Mouse (Mus musculus) limb, embryonic 14.5 days (tissue): ENCODE measurements around the gene Elf3. TPM values are rescaled to one million over a fixed set of nuclear protein-coding genes. Genes with fewer than 3 reads are reported as not detected.
"Not testable (repeated sequence)": the region's sequence is repeated elsewhere in the genome, so short reads cannot be mapped to it uniquely, and the experiment has no call there.

Experiments used
- ATAC-seq: fragments of 200-750 bp; cut with Nextera tagmentation; 2 replicates; pipeline ENCODE4 v1.8.0; 2017; ENCODE audit warnings: low read depth, moderate number of reproducible peaks, moderate TSS enrichment; ENCODE audit not compliant: low FRiP score
- DNase-seq: peaks from one replicate; pipeline ENCODE4 v3.0.0-alpha.2; 2015; ENCODE audit warnings: low spot score
- H3K27ac ChIP-seq: fragments of 300-500 bp; sonication (generic); replicated peaks from 2 replicates; pipeline ENCODE4 v1.5.1; 2014; ENCODE audit warnings: low read depth, mild to moderate bottlenecking, low read length, moderate library complexity, mixed read lengths
- H3K27me3 ChIP-seq: fragments of 300-500 bp; sonication (generic); 2 replicates; pipeline ENCODE4 v1.6.1; 2014; ENCODE audit warnings: low read length, mixed read lengths; ENCODE audit not compliant: control insufficient read depth, insufficient read depth
- H3K36me3 ChIP-seq: fragments of 300-500 bp; sonication (generic); 2 replicates; pipeline ENCODE4 v1.6.1; 2014; ENCODE audit warnings: mild to moderate bottlenecking, low read length, moderate library complexity, mixed read lengths; ENCODE audit not compliant: control insufficient read depth, insufficient read depth
- H3K4me1 ChIP-seq: fragments of 300-500 bp; sonication (generic); 2 replicates; pipeline ENCODE4 v1.6.1; 2014; ENCODE audit warnings: antibody characterized with exemption, low read length, mixed read lengths; ENCODE audit not compliant: control insufficient read depth, insufficient read depth
- H3K4me2 ChIP-seq: fragments of 300-500 bp; sonication (generic); replicated peaks from 2 replicates; pipeline ENCODE4 v1.6.1; 2014; ENCODE audit warnings: low read depth, mild to moderate bottlenecking, low read length, moderate library complexity; ENCODE audit not compliant: severe bottlenecking
- H3K4me3 ChIP-seq: fragments of 300-500 bp; sonication (generic); replicated peaks from 2 replicates; pipeline ENCODE4 v1.5.1; 2014; ENCODE audit warnings: low read length
- H3K9ac ChIP-seq: fragments of 300-500 bp; sonication (generic); 2 replicates; pipeline ENCODE4 v1.6.1; 2014; ENCODE audit warnings: mild to moderate bottlenecking, low read depth, low read length, moderate library complexity; ENCODE audit not compliant: severe bottlenecking
- H3K9me3 ChIP-seq: fragments of 300-500 bp; sonication (generic); 2 replicates; pipeline ENCODE4 v1.6.1; 2016; ENCODE audit warnings: low read length; ENCODE audit not compliant: control insufficient read depth
- POLR2A ChIP-seq: fragments of 200-500 bp; IDR thresholded peaks from 2 replicates; pipeline ENCODE4 v1.8.0; 2012; ENCODE audit warnings: inconsistent platforms, mild to moderate bottlenecking, moderate library complexity, borderline replicate concordance; ENCODE audit not compliant: insufficient read depth, insufficient read length; ENCODE audit errors: extremely low read depth
- WGBS: fragments of 180-500 bp; shearing (Covaris S2); extraction: QIAGEN DNeasy Blood & Tissue Kit; methylation state at CpG from one replicate; pipeline ENCODE4 v1.1.7; 2014; 5-methylcytosine and 5-hydroxymethylcytosine counted together
- polyA plus RNA-seq, 2 experiments: library from polyadenylated mRNA; depleted of rRNA in 1 of 2; stranded (reverse) in 1 of 2; unstranded in 1 of 2; fragments of >200 nt; fragmentation: Nextera tagmentation in 1 of 2; extraction: Ambion mirVana in 1 of 2; gene quantifications; 2 replicates each; pipeline versions ENCODE4 v1.2.1 to v1.2.3; 2012 to 2014

Gene Elf3
- polyA plus RNA-seq, 2 experiments = 2.8 to 6.4 TPM

GRCm38 (mm10) chr1:135237131-135237851 is 21.1 kb downstream of the Elf3 start:
- 72% methylated on average over 12 of the region's 12 CpGs for WGBS
- TF ChIP-seq POLR2A = no peak
- ATAC-seq = no peak

DNA sequence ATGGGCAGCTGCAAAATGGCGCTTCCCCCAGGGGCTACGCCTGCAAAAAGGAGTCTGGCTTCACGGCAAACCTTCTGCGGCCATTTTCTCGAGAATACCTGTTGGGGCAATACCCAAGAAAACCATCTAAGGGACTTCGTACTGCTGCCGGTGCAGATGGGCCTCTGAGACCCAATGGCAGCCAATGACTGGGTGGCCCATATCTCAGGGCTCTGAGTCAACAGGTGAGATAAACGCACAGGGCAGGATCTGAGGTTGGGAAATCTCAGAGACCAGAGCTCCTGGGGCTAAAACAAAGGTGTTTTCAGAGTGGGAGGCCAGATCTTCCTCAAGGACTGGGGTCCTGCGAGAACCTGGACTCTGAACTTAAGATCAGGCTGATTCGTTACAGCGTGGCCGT is 23.6 kb downstream of the Elf3 start:
- no peak overlapping the region for H3K27ac ChIP-seq
- H3K36me3 ChIP-seq = no peaks in the 10 kb centered on the region
- H3K9me3 ChIP-seq = no peaks in the 10 kb centered on the region
- H3K27me3 ChIP-seq = no peaks in the 10 kb centered on the region
- H3K9ac ChIP-seq = no peak overlapping the region
- H3K4me2 ChIP-seq = no peak overlapping the region
- no peak overlapping the region for H3K4me3 ChIP-seq
- no peak for ATAC-seq
- TF ChIP-seq POLR2A = no peak
- no peak for DNase-seq
- WGBS = 88% methylated on average over 12 of the region's 12 CpGs
- no peaks in the 10 kb centered on the region for H3K4me1 ChIP-seq

More at GRCm38 (mm10) chr1:135237131-135237851, 21.1 kb downstream of the Elf3 start:
- Histone ChIP-seq H3K4me1 (no peaks in the 10 kb centered on the region), H3K9me3 (no peaks in the 10 kb centered on the region), H3K36me3 (no peaks in the 10 kb centered on the region), H3K4me3 (no peak overlapping the region), H3K27ac (no peak overlapping the region), H3K9ac (no peak overlapping the region), H3K4me2 (no peak overlapping the region), H3K27me3 (no peaks in the 10 kb centered on the region)
- no peak for DNase-seq

- Histone ChIP-seq H3K36me3 (no peaks in the 10 kb centered on the region), H3K4me2 (no peak overlapping the region), H3K4me1 (no peaks in the 10 kb centered on the region), H3K9ac (no peak overlapping the region), H3K4me3 (no peak overlapping the region), H3K27ac (no peak overlapping the region), H3K27me3 (no peaks in the 10 kb centered on the region), H3K9me3 (no peaks in the 10 kb centered on the region)
- 84% methylated on average over 6 of the region's 6 CpGs for WGBS
- TF ChIP-seq POLR2A = no peak
- DNase-seq (no peak), ATAC-seq (no peak)
Observed at GRCm38 (mm10) chr1:135233961-135234360, 24.4 kb downstream of the Elf3 start.

GRCm38 (mm10) chr1:135231878-135232277 is 26.5 kb downstream of the Elf3 start:
- H3K36me3 ChIP-seq, H3K27me3 ChIP-seq, DNase-seq, H3K4me1 ChIP-seq, ATAC-seq, H3K4me2 ChIP-seq, H3K9ac ChIP-seq, H3K9me3 ChIP-seq, H3K27ac ChIP-seq, H3K4me3 ChIP-seq: not testable (repeated sequence)
- WGBS = 81% methylated on average over 20 of the region's 20 CpGs

- Histone ChIP-seq H3K36me3 (no peaks in the 10 kb centered on the region), H3K4me2 (no peak overlapping the region), H3K27ac (no peak overlapping the region), H3K4me3 (no peak overlapping the region), H3K27me3 (no peaks in the 10 kb centered on the region), H3K9ac (no peak overlapping the region), H3K9me3 (no peaks in the 10 kb centered on the region), H3K4me1 (0 out of 2 replicates have a peak, but pooled peaks cover 2% of the 10 kb centered on the region)
- WGBS = 84% methylated on average over 13 of the region's 13 CpGs
- ATAC-seq (no peak), DNase-seq (no peak)
- TF ChIP-seq POLR2A = no peak
Observed at GRCm38 (mm10) chr1:135227339-135227950, 30.9 kb downstream of the Elf3 start.
